Mouse (Mus musculus): ENCODE data around the gene Cpne5. TPM values are rescaled to one million over a fixed set of nuclear protein-coding genes. Genes with fewer than 3 reads are reported as not detected.

The Cpne5 gene
- total and polyA plus RNA-seq, 3 experiments: 0.19 to 1.0 TPM; not detected in 1

- no peak overlapping the region for H3K4me3 ChIP-seq (ENCODE audit: control insufficient read depth in 1 of 2, insufficient read depth in 1 of 2, low read depth in 2 of 2, low read length in 2 of 2)
- no peaks in the 10 kb centered on the region for H3K27me3 ChIP-seq (ENCODE audit: control insufficient read depth in 1 of 2, insufficient read depth in 2 of 2, low read length in 2 of 2)
- no peaks in the 10 kb centered on the region for H3K79me2 ChIP-seq (ENCODE audit: control insufficient read depth, insufficient read depth, low read length, poor library complexity)
- peak overlapping the region; percentile 54 for H3K27ac ChIP-seq (ENCODE audit: control insufficient read depth, low read depth, low read length)
- peak; percentile 78 for DNase-seq (ENCODE audit: low read depth, low spot score)
- H3K9ac ChIP-seq (ENCODE audit: control insufficient read depth, low read depth, low read length, poor library complexity, severe bottlenecking): no peak overlapping the region
- H3K9me3 ChIP-seq (replicated peaks; ENCODE audit: insufficient read depth, low read length): no peaks in the 10 kb centered on the region
- H3K4me1 ChIP-seq (ENCODE audit: control insufficient read depth in 1 of 2, insufficient read depth in 2 of 2, low read length in 2 of 2): peaks cover 0 to 18% of the 10 kb centered on the region in 2 experiments; a peak in 2 of 4 replicates
- peaks cover 0 to 12% of the 10 kb centered on the region in 2 experiments; a peak in 2 of 4 replicates for H3K36me3 ChIP-seq (ENCODE audit: control insufficient read depth in 1 of 2, insufficient read depth in 2 of 2, low read length in 2 of 2)
- TF ChIP-seq ZNF384 (IDR thresholded peaks at IDR 0.05; ENCODE audit: low read depth, low read length) (no peak), MYB (IDR thresholded peaks at IDR 0.05; ENCODE audit: low read depth, low read length) (no peak), TBP (IDR thresholded peaks at IDR 0.05; ENCODE audit: low read depth, low read length) (peak; percentile 91), GATA1 (IDR thresholded peaks at IDR 0.05; ENCODE audit: low read depth, low read length) (peak; percentile 56), CHD2 (IDR thresholded peaks at IDR 0.05; ENCODE audit: low read length) (no peak), TCF12 (IDR thresholded peaks at IDR 0.05; ENCODE audit: low read depth, low read length) (0 out of 2 replicates have a peak, but pooled peaks have one; percentile 13), ETS1 (IDR thresholded peaks at IDR 0.05; ENCODE audit: low read depth, low read length) (peak; percentile 43; the same call in 1 of the 2 replicates), ZMIZ1 (IDR thresholded peaks at IDR 0.05; ENCODE audit: low read depth, low read length) (no peak), USF2 (IDR thresholded peaks at IDR 0.05; ENCODE audit: borderline replicate concordance in 1 of 2, insufficient read depth in 1 of 2, low read depth in 1 of 2, low read length in 2 of 2) (no peak), POLR2AphosphoS5 (IDR thresholded peaks at IDR 0.05; ENCODE audit: borderline replicate concordance, low read depth, low read length) (no peak), SIN3A (IDR thresholded peaks at IDR 0.05; ENCODE audit: low read length) (no peak; the same call in none of the 2 replicates), MAZ (IDR thresholded peaks at IDR 0.05; ENCODE audit: low read depth, low read length) (no peak), EP300 (IDR thresholded peaks at IDR 0.05; ENCODE audit: low read depth in 1 of 2, low read length in 2 of 2) (peak; percentile 36 to 41; a peak in 2 of 4 replicates)
Observed at GRCm38 (mm10) chr17:29180406-29181127, 57.4 kb downstream of the Cpne5 start.

- Histone ChIP-seq H3K36me3 (ENCODE audit: control insufficient read depth in 1 of 2, insufficient read depth in 2 of 2, low read length in 2 of 2) (peaks cover 0 to 12% of the 10 kb centered on the region in 2 experiments; a peak in 2 of 4 replicates), H3K4me3 (ENCODE audit: control insufficient read depth in 1 of 2, insufficient read depth in 1 of 2, low read depth in 2 of 2, low read length in 2 of 2) (no peak overlapping the region), H3K4me1 (ENCODE audit: control insufficient read depth in 1 of 2, insufficient read depth in 2 of 2, low read length in 2 of 2) (peaks cover 0 to 18% of the 10 kb centered on the region in 2 experiments; a peak in 2 of 4 replicates), H3K9me3 (replicated peaks; ENCODE audit: insufficient read depth, low read length) (no peaks in the 10 kb centered on the region), H3K79me2 (ENCODE audit: control insufficient read depth, insufficient read depth, low read length, poor library complexity) (no peaks in the 10 kb centered on the region), H3K9ac (ENCODE audit: control insufficient read depth, low read depth, low read length, poor library complexity, severe bottlenecking) (no peak overlapping the region), H3K27ac (ENCODE audit: control insufficient read depth, low read depth, low read length) (no peak overlapping the region), H3K27me3 (ENCODE audit: control insufficient read depth in 1 of 2, insufficient read depth in 2 of 2, low read length in 2 of 2) (no peaks in the 10 kb centered on the region)
- no peak for DNase-seq (ENCODE audit: low read depth, low spot score)
- TF ChIP-seq ELF1 (IDR thresholded peaks at IDR 0.05; ENCODE audit: low read depth, low read length) (no peak), MAFK (IDR thresholded peaks at IDR 0.05; ENCODE audit: borderline replicate concordance, low read depth, low read length) (no peak), MAX (IDR thresholded peaks at IDR 0.05; ENCODE audit: low read length) (no peak), POLR2AphosphoS2 (IDR thresholded peaks at IDR 0.05; ENCODE audit: low read length) (no peak), E2F4 (IDR thresholded peaks at IDR 0.05; ENCODE audit: borderline replicate concordance, low read depth, low read length) (no peak), UBTF (IDR thresholded peaks at IDR 0.05; ENCODE audit: borderline replicate concordance, insufficient read depth, low read depth, low read length) (no peak), GATA1 (IDR thresholded peaks at IDR 0.05; ENCODE audit: low read depth, low read length) (no peak), GABPA (IDR thresholded peaks at IDR 0.05; ENCODE audit: low read depth, low read length) (no peak), TBP (IDR thresholded peaks at IDR 0.05; ENCODE audit: low read depth, low read length) (no peak), NRF1 (IDR thresholded peaks at IDR 0.05; ENCODE audit: insufficient read depth, low read depth, low read length, poor library complexity, severe bottlenecking) (no peak), BHLHE40 (IDR thresholded peaks at IDR 0.05; ENCODE audit: borderline replicate concordance, low read depth, low read length) (no peak), KAT2A (conservative IDR thresholded peaks at IDR 0.05; ENCODE audit: low read depth, low read length) (no peak), POLR2AphosphoS5 (IDR thresholded peaks at IDR 0.05; ENCODE audit: borderline replicate concordance, low read depth, low read length) (no peak), ZC3H11A (IDR thresholded peaks at IDR 0.05; ENCODE audit: low read depth, low read length) (no peak)
Observed at GRCm38 (mm10) chr17:29179917-29180316, 58.0 kb downstream of the Cpne5 start.
